Mouse (Mus musculus): Measurements from ENCODE around the gene Il2ra. TPM values are rescaled to one million over a fixed set of nuclear protein-coding genes. Genes with fewer than 3 reads are reported as not detected.

The Il2ra gene
- polyA plus RNA-seq, 1 experiment from 2014 or later, result 0.10 TPM

DNA sequence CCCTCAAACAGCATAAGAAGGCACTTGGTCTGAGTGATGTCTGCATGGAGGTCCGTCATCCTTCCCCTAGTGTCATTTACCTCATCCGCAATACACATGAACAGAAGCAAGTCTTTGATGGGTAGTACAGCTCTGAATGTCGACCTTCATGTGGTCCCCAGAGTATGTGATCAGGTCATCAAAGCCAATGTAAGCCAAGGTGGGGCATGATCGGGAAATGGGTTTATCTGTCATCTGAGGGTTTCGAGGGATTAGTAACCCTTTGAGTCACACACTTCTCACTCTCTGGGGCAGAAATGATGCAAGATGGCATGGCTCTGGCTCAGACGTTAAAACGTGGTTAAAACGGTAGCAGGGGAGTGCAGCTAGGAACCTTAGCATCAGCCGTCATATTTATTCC lies 25.8 kb upstream of the Il2ra start:
- 87% methylated on average over 9 of the region's 9 CpGs for WGBS
- no peak overlapping the region for H3K4me2 ChIP-seq (ENCODE audit: low read depth, low read length)
- H3K9ac ChIP-seq (ENCODE audit: low read depth, low read length), result no peak overlapping the region
- no peaks in the 10 kb centered on the region for H3K27me3 ChIP-seq (replicated peaks; ENCODE audit: control insufficient read depth, insufficient read depth, low read length)
- no peaks in the 10 kb centered on the region for H3K4me1 ChIP-seq (ENCODE audit: control insufficient read depth, insufficient read depth, low read length)
- ATAC-seq, result no peak
- H3K4me3 ChIP-seq (ENCODE audit: low read length), result no peak overlapping the region
- no peak overlapping the region for H3K27ac ChIP-seq (ENCODE audit: low read length)
- no peaks in the 10 kb centered on the region for H3K9me3 ChIP-seq (ENCODE audit: control insufficient read depth, low read length)
- no peaks in the 10 kb centered on the region for H3K36me3 ChIP-seq (ENCODE audit: control insufficient read depth, insufficient read depth, low read length)

DNA sequence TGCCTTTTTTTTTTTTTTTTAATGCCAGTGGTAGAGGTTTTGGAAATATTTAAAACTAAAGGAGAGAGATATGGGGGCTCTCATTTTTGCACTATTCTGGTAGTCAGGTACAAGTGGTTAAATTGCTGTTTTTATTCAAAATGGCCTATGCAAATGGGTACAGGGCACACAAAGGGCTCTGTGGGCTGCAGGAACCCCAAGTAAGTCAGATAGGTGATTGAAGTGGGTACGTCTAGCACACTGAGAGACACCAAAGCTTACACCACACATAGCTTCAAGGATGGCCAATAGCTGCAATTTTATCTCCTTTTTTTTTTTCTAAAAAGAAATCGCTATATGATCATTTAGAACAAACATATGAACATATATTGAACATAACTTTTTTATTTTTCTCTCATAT lies 23.0 kb upstream of the Il2ra start:
- H3K4me3 ChIP-seq (ENCODE audit: low read length), result no peak overlapping the region
- H3K4me1 ChIP-seq (ENCODE audit: control insufficient read depth, insufficient read depth, low read length), result no peaks in the 10 kb centered on the region
- H3K4me2 ChIP-seq (ENCODE audit: low read depth, low read length), result no peak overlapping the region
- H3K9me3 ChIP-seq (ENCODE audit: control insufficient read depth, low read length), result no peaks in the 10 kb centered on the region
- no peak overlapping the region for H3K9ac ChIP-seq (ENCODE audit: low read depth, low read length)
- no peaks in the 10 kb centered on the region for H3K27me3 ChIP-seq (replicated peaks; ENCODE audit: control insufficient read depth, insufficient read depth, low read length)
- H3K36me3 ChIP-seq (ENCODE audit: control insufficient read depth, insufficient read depth, low read length), result no peaks in the 10 kb centered on the region
- no peak for ATAC-seq
- H3K27ac ChIP-seq (ENCODE audit: low read length), result no peak overlapping the region
- whole genome bisulfite sequencing, result 89% methylated on average over 2 of the region's 2 CpGs

DNA sequence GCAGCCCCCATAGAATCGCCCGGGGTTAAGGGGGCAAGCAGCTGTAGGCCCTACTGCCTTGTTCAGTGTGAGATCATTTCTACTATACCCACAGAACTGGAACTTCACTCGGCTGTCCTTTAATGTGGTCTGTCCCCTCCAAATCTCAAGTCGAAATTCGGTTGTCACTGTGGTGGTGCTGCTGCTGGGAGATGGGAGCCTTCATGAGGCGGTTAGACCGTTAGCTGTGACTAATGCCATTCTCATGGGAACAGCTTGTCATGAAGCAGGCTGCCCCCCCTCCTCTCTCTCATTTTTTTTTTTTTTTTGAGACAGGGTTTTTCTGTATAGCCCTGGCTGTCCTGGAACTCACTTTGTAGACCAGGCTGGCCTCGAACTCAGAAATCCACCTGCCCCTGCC lies 19.4 kb upstream of the Il2ra start:
- Histone ChIP-seq H3K27ac (ENCODE audit: low read length) (no peak overlapping the region), H3K4me1 (ENCODE audit: control insufficient read depth, insufficient read depth, low read length) (no peaks in the 10 kb centered on the region), H3K4me3 (ENCODE audit: low read length) (no peak overlapping the region), H3K27me3 (replicated peaks; ENCODE audit: control insufficient read depth, insufficient read depth, low read length) (no peaks in the 10 kb centered on the region), H3K9me3 (ENCODE audit: control insufficient read depth, low read length) (no peaks in the 10 kb centered on the region), H3K36me3 (ENCODE audit: control insufficient read depth, insufficient read depth, low read length) (no peaks in the 10 kb centered on the region), H3K4me2 (ENCODE audit: low read depth, low read length) (no peak overlapping the region), H3K9ac (ENCODE audit: low read depth, low read length) (no peak overlapping the region)
- no peak for ATAC-seq
- WGBS, result 87% methylated on average over 8 of the region's 8 CpGs

DNA sequence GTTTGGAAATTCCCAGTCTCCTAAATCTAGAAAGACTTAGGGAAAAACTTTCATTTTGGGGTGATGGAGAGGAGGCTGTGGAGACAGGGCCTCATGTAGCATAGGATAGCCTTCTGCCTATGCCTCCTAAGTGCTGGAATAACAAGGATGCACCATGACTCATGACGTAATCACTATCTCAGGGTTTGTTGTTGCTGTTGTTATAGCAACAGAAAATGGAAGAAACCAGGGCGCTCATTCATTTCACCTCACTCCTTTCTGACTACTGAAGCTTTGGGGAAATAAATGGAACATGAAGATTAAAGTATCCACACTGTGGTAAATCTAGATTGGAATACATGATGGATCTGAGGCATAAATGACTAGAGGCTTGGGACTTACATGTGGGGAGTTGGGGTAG lies 18.9 kb upstream of the Il2ra start:
- Histone ChIP-seq H3K4me3 (ENCODE audit: low read length) (no peak overlapping the region), H3K36me3 (ENCODE audit: control insufficient read depth, insufficient read depth, low read length) (no peaks in the 10 kb centered on the region), H3K4me2 (ENCODE audit: low read depth, low read length) (no peak overlapping the region), H3K27ac (ENCODE audit: low read length) (no peak overlapping the region), H3K9ac (ENCODE audit: low read depth, low read length) (no peak overlapping the region), H3K9me3 (ENCODE audit: control insufficient read depth, low read length) (no peaks in the 10 kb centered on the region), H3K27me3 (replicated peaks; ENCODE audit: control insufficient read depth, insufficient read depth, low read length) (no peaks in the 10 kb centered on the region), H3K4me1 (ENCODE audit: control insufficient read depth, insufficient read depth, low read length) (no peaks in the 10 kb centered on the region)
- ATAC-seq, result no peak
- 87% methylated on average over 2 of the region's 2 CpGs for WGBS

DNA sequence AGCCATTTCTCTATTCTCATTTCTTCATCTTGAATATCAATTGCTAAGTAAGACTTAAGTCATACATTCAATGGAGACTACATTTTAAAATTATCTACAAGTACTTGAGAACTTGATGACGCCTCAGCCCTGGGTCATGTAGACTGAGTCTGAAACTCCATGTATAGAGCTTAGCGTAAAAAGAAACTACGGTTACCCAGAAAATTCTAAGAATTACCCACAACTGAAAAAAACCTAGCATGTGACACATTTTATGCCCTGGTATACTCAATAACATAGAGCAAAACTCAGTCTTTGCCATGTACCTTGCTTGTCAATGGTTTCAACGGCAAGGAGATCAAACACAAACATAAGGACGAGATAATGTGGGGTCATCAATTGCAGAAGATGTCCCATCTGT lies 16.7 kb upstream of the Il2ra start, which contains the start of gene Gm17490:
Gene Gm17490 (minus strand): TSS at position 375 of the 400 bp plus-strand sequence.
- no peak within 1 kb of the TSS for H3K9ac ChIP-seq (ENCODE audit: low read depth, low read length)
- H3K4me3 ChIP-seq (ENCODE audit: low read length), result no peak within 1 kb of the TSS
- 93% methylated on average over 5 of the region's 5 CpGs for WGBS
- no peaks in the 10 kb centered on the region for H3K9me3 ChIP-seq (ENCODE audit: control insufficient read depth, low read length)
- no peaks in the 10 kb centered on the region for H3K36me3 ChIP-seq (ENCODE audit: control insufficient read depth, insufficient read depth, low read length)
- no peaks in the 10 kb centered on the region for H3K27me3 ChIP-seq (replicated peaks; ENCODE audit: control insufficient read depth, insufficient read depth, low read length)
- H3K4me2 ChIP-seq (ENCODE audit: low read depth, low read length), result no peak within 1 kb of the TSS
- no peak within 1 kb of the TSS for H3K27ac ChIP-seq (ENCODE audit: low read length)
- ATAC-seq, result no peak
- no peaks in the 10 kb centered on the region for H3K4me1 ChIP-seq (ENCODE audit: control insufficient read depth, insufficient read depth, low read length)

DNA sequence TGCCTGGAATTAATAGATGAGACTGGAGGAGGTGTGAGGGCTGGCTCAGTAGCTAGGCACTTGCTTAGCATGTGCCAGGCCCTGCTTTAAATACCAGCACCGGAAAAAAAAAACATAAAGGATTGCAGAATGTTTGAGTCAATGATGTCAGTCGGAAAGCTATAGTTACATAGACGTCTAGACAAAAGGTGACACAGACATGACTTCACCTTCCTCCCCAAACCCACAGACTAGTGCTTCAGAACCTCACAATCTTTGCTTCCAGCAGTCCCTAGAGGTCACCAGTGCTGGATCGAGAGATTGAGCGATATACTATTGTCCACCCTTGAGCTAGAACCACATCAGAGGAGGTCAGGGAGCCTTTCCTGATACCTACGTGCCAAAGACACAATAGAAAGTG lies 7.6 kb upstream of the Il2ra start:
- H3K27me3 ChIP-seq (replicated peaks; ENCODE audit: control insufficient read depth, insufficient read depth, low read length), result no peaks in the 10 kb centered on the region
- H3K9me3 ChIP-seq (ENCODE audit: control insufficient read depth, low read length), result no peaks in the 10 kb centered on the region
- no peak overlapping the region for H3K4me3 ChIP-seq (ENCODE audit: low read length)
- no peaks in the 10 kb centered on the region for H3K36me3 ChIP-seq (ENCODE audit: control insufficient read depth, insufficient read depth, low read length)
- H3K27ac ChIP-seq (ENCODE audit: low read length), result no peak overlapping the region
- ATAC-seq, result no peak
- WGBS, result 83% methylated on average over 6 of the region's 6 CpGs
- no peak overlapping the region for H3K9ac ChIP-seq (ENCODE audit: low read depth, low read length)
- H3K4me1 ChIP-seq (ENCODE audit: control insufficient read depth, insufficient read depth, low read length), result no peaks in the 10 kb centered on the region
- no peak overlapping the region for H3K4me2 ChIP-seq (ENCODE audit: low read depth, low read length)

DNA sequence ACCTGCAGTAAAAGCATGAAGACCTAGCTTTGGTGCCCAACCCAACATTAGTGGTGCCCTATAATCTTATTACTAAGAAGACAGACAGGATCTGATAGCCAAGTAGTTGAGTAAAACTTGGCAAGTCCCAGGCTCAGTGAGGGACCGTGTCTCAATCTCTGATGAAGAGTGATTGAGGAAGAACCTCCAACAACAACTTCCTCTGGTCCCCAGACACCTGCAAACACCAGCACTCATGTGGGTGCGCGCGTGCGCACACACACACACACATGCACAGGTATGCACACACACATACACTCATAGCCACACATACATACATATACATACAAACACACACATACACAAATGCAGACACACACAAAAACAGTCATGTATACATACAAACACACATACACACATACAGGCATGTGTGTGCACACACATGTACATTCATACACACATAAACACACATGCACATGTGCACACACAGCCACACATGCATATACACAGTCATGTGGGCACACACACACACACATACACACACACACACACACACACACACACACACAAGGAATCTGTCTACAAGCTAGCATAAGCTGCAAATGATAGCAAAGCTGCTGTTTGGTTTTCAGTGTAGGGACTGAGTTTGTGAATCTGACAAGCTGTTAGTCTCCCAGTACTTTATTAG lies 7.0 kb upstream of the Il2ra start:
- H3K4me2 ChIP-seq (ENCODE audit: low read depth, low read length), result no peak overlapping the region
- no peaks in the 10 kb centered on the region for H3K36me3 ChIP-seq (ENCODE audit: control insufficient read depth, insufficient read depth, low read length)
- H3K27ac ChIP-seq (ENCODE audit: low read length), result no peak overlapping the region
- no peaks in the 10 kb centered on the region for H3K9me3 ChIP-seq (ENCODE audit: control insufficient read depth, low read length)
- H3K4me3 ChIP-seq (ENCODE audit: low read length), result no peak overlapping the region
- whole genome bisulfite sequencing, result 92% methylated on average over 5 of the region's 5 CpGs
- no peaks in the 10 kb centered on the region for H3K27me3 ChIP-seq (replicated peaks; ENCODE audit: control insufficient read depth, insufficient read depth, low read length)
- no peaks in the 10 kb centered on the region for H3K4me1 ChIP-seq (ENCODE audit: control insufficient read depth, insufficient read depth, low read length)
- no peak for ATAC-seq
- no peak overlapping the region for H3K9ac ChIP-seq (ENCODE audit: low read depth, low read length)

DNA sequence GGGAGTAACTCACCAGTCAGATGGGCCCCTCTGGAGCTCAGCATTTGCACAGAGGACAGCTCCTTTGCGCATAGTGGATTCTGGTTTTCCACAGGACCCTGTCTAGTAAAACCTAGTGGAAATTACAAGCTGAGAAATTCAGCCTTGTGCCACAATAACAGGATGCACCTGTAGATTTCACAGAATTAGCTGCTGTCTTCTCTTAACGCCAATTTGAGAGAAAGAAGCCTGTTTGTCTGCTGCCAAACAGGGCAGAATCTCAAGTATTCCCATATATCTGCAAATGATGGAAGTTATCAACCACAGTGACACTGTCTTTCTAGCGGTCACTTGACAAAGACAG lies 6.5 kb upstream of the Il2ra start:
- WGBS, result 75% methylated on average over 3 of the region's 3 CpGs
- Histone ChIP-seq H3K4me2 (ENCODE audit: low read depth, low read length) (no peak overlapping the region), H3K9ac (ENCODE audit: low read depth, low read length) (no peak overlapping the region), H3K4me1 (ENCODE audit: control insufficient read depth, insufficient read depth, low read length) (no peaks in the 10 kb centered on the region), H3K9me3 (ENCODE audit: control insufficient read depth, low read length) (no peaks in the 10 kb centered on the region), H3K4me3 (ENCODE audit: low read length) (no peak overlapping the region), H3K27me3 (replicated peaks; ENCODE audit: control insufficient read depth, insufficient read depth, low read length) (no peaks in the 10 kb centered on the region), H3K36me3 (ENCODE audit: control insufficient read depth, insufficient read depth, low read length) (no peaks in the 10 kb centered on the region), H3K27ac (ENCODE audit: low read length) (no peak overlapping the region)
- no peak for ATAC-seq

DNA sequence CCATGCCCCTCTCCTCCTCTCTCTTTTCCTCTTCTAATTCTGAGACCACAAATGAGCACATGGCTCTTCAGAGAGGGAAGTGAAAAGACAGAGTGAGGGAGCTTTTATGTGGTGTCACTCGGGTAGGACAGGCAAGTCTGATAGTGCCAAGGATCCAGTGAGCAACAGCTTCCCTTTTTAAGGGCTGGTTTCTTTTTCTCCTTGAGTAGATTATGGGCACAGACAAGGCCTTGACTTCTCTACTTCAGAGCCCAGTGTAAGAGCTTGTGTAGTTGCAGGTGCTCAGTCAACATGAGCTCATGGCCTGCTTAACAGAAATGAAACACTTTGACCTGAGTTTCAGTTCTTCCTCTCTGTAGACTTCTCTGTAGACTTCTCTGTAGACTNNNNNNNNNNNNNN lies 5.5 kb upstream of the Il2ra start:
- 66% methylated on average over 1 of the region's 1 CpGs for WGBS
- Histone ChIP-seq H3K27ac (ENCODE audit: low read length) (no peak overlapping the region), H3K36me3 (ENCODE audit: control insufficient read depth, insufficient read depth, low read length) (no peaks in the 10 kb centered on the region), H3K27me3 (replicated peaks; ENCODE audit: control insufficient read depth, insufficient read depth, low read length) (no peaks in the 10 kb centered on the region), H3K4me2 (ENCODE audit: low read depth, low read length) (no peak overlapping the region), H3K9ac (ENCODE audit: low read depth, low read length) (no peak overlapping the region), H3K4me1 (ENCODE audit: control insufficient read depth, insufficient read depth, low read length) (no peaks in the 10 kb centered on the region), H3K4me3 (ENCODE audit: low read length) (no peak overlapping the region), H3K9me3 (ENCODE audit: control insufficient read depth, low read length) (no peaks in the 10 kb centered on the region)
- no peak for ATAC-seq

DNA sequence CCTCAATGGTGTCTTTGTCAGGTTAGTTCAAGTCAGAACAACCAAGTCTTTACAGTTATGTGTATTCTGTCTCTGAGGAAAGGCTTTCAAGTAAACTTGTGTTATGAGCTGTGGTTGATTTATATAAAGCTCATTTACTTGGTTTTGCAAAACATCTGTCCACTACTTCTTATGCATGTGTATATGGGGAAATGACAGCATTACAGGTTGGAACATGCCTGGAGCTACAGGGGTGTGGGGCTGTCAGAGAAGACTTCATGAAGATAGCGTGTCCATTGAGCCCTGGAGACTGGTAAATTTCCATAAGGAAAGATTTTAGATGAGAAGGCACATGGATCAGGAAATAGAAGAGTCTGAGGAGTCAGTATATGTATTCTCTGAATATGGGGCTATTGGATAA lies 1.4 kb downstream of the Il2ra start:
- Histone ChIP-seq H3K9me3 (ENCODE audit: control insufficient read depth, low read length) (no peaks in the 10 kb centered on the region), H3K27me3 (replicated peaks; ENCODE audit: control insufficient read depth, insufficient read depth, low read length) (no peaks in the 10 kb centered on the region), H3K4me3 (ENCODE audit: low read length) (no peak overlapping the region), H3K4me2 (ENCODE audit: low read depth, low read length) (no peak overlapping the region), H3K9ac (ENCODE audit: low read depth, low read length) (no peak overlapping the region), H3K36me3 (ENCODE audit: control insufficient read depth, insufficient read depth, low read length) (no peaks in the 10 kb centered on the region), H3K27ac (ENCODE audit: low read length) (no peak overlapping the region), H3K4me1 (ENCODE audit: control insufficient read depth, insufficient read depth, low read length) (no peaks in the 10 kb centered on the region)
- 97% methylated on average over 1 of the region's 1 CpGs for WGBS
- no peak for ATAC-seq

Measured in intestine, embryonic 16.5 days (tissue).